Mouse (Mus musculus) stomach, embryonic 16.5 days (tissue): ENCODE data around the gene Tiparp. TPM values are rescaled to one million over a fixed set of nuclear protein-coding genes. Genes with fewer than 3 reads are reported as not detected.

Experiments
- ATAC-seq: fragments of 200-750 bp; cut with Nextera tagmentation; 2 replicates; pipeline ENCODE4 v1.8.0; 2017; ENCODE audit warnings: moderate number of reproducible peaks, moderate TSS enrichment; ENCODE audit not compliant: insufficient read depth, low FRiP score
- H3K27ac ChIP-seq: fragments of 300-500 bp; sonication (generic); 2 replicates; pipeline ENCODE4 v1.5.1; 2014; ENCODE audit warnings: low read length
- H3K27me3 ChIP-seq: fragments of 300-500 bp; sonication (generic); 2 replicates; pipeline ENCODE4 v1.6.1; 2014; ENCODE audit warnings: low read length, control low read depth, mixed read lengths; ENCODE audit not compliant: control insufficient read depth, insufficient read depth
- H3K36me3 ChIP-seq: fragments of 300-500 bp; sonication (generic); 2 replicates; pipeline ENCODE4 v1.6.1; 2014; ENCODE audit warnings: low read length; ENCODE audit not compliant: control insufficient read depth, insufficient read depth
- H3K4me1 ChIP-seq: fragments of 300-500 bp; sonication (generic); 2 replicates; pipeline ENCODE4 v1.6.1; 2014; ENCODE audit warnings: low read length, control low read depth, mixed read lengths; ENCODE audit not compliant: control insufficient read depth, insufficient read depth
- H3K4me2 ChIP-seq: fragments of 300-500 bp; sonication (generic); 2 replicates; pipeline ENCODE4 v1.6.1; 2014; ENCODE audit warnings: low read depth, low read length, mixed read lengths
- H3K4me3 ChIP-seq: fragments of 300-500 bp; sonication (generic); replicated peaks from 2 replicates; pipeline ENCODE4 v1.5.1; 2014; ENCODE audit warnings: mild to moderate bottlenecking, low read length
- H3K9ac ChIP-seq: fragments of 300-500 bp; sonication (generic); 2 replicates; pipeline ENCODE4 v1.6.1; 2014; ENCODE audit warnings: low read length
- H3K9me3 ChIP-seq: fragments of 300-500 bp; sonication (generic); replicated peaks from 2 replicates; pipeline ENCODE4 v1.6.1; 2016; ENCODE audit warnings: low read length, control low read depth; ENCODE audit not compliant: control insufficient read depth
- WGBS: fragments of 180-500 bp; shearing (Covaris S2); extraction: QIAGEN DNeasy Blood & Tissue Kit; methylation state at CpG from one replicate; pipeline ENCODE4 v1.1.7; 2014; 5-methylcytosine and 5-hydroxymethylcytosine counted together
- polyA plus RNA-seq: library from polyadenylated mRNA; unstranded; fragments of >200 nt; fragmentation: Nextera tagmentation; extraction: Ambion mirVana; gene quantifications from 2 replicates; pipeline ENCODE4 v1.2.1, GENCODE M21; 2015

The Tiparp gene
- polyA plus RNA-seq, 1 experiment from 2014 or later: 38.0 TPM

DNA sequence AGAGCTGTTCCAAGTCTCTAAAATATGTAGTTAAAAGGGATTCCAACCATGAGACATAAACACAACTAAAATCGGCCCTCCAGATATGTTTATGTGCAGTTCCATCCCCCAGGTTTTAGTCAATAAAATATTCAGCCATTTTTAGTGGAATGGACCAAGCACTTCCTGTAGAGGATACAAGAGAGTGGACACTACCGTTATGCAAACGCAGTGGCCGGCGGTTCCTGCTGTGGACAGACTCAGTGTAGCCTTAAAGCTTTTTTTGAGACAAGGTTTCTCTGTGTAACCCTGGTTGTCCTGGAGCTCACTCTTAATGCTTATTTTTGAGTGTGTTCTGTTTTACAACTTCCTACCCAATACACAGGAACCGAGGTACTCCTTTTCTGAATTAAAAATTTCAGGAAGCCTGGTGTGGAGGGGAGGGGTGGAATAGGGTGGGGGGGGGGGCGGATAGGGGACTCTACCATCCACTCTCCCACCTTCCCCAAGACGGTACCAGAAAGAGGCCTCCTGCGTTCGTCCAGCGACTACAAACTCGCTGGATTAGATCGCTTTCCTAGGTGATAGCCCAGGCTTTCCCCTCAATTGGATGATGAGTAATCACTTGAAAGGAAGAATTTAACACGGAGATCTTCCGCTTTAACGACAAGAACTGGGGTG is 57.7 kb downstream of the Tiparp start:
- ATAC-seq: no peak
- Histone ChIP-seq H3K4me1 (peaks cover 13% of the 10 kb centered on the region; the same call in 1 of the 2 replicates), H3K9me3 (no peaks in the 10 kb centered on the region), H3K4me2 (peak overlapping the region; percentile 60), H3K27me3 (no peaks in the 10 kb centered on the region), H3K4me3 (peak overlapping the region; percentile 39), H3K9ac (peak overlapping the region; percentile 67), H3K36me3 (no peaks in the 10 kb centered on the region), H3K27ac (peak overlapping the region; percentile 28; the same call in 1 of the 2 replicates)
- 32% methylated on average over 16 of the region's 16 CpGs for WGBS

- Histone ChIP-seq H3K9ac (peak overlapping the region; percentile 67), H3K9me3 (no peaks in the 10 kb centered on the region), H3K27me3 (no peaks in the 10 kb centered on the region), H3K4me2 (peak overlapping the region; percentile 60), H3K4me3 (peak overlapping the region; percentile 39), H3K36me3 (no peaks in the 10 kb centered on the region), H3K4me1 (peaks cover 13% of the 10 kb centered on the region; the same call in 1 of the 2 replicates), H3K27ac (peak overlapping the region; percentile 28; the same call in 1 of the 2 replicates)
- ATAC-seq: peak; percentile 66; the same call in 1 of the 2 replicates
- 6% methylated on average over 16 of the region's 16 CpGs for WGBS
These were observed 58.3 kb downstream of the Tiparp start for GRCm38 (mm10) chr3:65586483-65586905.

- Histone ChIP-seq H3K27ac (peak overlapping the region; percentile 28; the same call in 1 of the 2 replicates), H3K4me3 (peak overlapping the region; percentile 39; the same call in 1 of the 2 replicates), H3K27me3 (no peaks in the 10 kb centered on the region), H3K9me3 (no peaks in the 10 kb centered on the region), H3K4me1 (peaks cover 13% of the 10 kb centered on the region; the same call in 1 of the 2 replicates), H3K9ac (peak overlapping the region; percentile 67), H3K4me2 (peak overlapping the region; percentile 60), H3K36me3 (no peaks in the 10 kb centered on the region)
- ATAC-seq: no peak
- 87% methylated on average over 2 of the region's 2 CpGs for WGBS
These were observed 58.8 kb downstream of the Tiparp start for GRCm38 (mm10) chr3:65586966-65587365.

- Histone ChIP-seq H3K27me3 (no peaks in the 10 kb centered on the region), H3K4me3 (no peak overlapping the region), H3K36me3 (no peaks in the 10 kb centered on the region), H3K9ac (no peak overlapping the region), H3K4me1 (peaks cover 13% of the 10 kb centered on the region; the same call in 1 of the 2 replicates), H3K4me2 (no peak overlapping the region), H3K27ac (no peak overlapping the region), H3K9me3 (no peaks in the 10 kb centered on the region)
- 74% methylated on average over 3 of the region's 3 CpGs for WGBS
- ATAC-seq: no peak
These were observed 60.2 kb downstream of the Tiparp start for GRCm38 (mm10) chr3:65588424-65588823.

DNA sequence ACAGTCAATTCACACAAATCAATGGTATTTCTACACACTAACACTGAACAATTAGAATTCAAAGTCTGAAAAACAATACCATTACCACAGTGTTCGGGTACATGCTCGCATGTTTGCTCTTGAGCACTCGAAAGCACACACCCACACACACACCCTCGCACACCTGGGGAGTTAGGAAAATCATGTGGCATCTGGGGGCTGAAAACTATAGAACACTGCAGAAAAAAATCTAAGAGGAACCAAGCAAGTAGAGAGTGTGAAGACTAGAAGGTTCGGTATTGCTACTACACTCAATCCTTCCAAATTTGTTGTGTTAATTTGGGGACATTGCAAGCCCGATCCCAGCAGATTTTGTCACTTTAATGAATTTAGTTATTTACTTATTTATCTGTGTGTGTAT is 64.6 kb downstream of the Tiparp start:
- H3K4me3 ChIP-seq: no peak overlapping the region
- H3K4me2 ChIP-seq: no peak overlapping the region
- WGBS: 84% methylated on average over 6 of the region's 6 CpGs
- H3K9me3 ChIP-seq: no peaks in the 10 kb centered on the region
- H3K36me3 ChIP-seq: no peaks in the 10 kb centered on the region
- ATAC-seq: no peak
- H3K9ac ChIP-seq: no peak overlapping the region
- H3K27me3 ChIP-seq: no peaks in the 10 kb centered on the region
- H3K4me1 ChIP-seq: no peaks in the 10 kb centered on the region
- H3K27ac ChIP-seq: no peak overlapping the region

DNA sequence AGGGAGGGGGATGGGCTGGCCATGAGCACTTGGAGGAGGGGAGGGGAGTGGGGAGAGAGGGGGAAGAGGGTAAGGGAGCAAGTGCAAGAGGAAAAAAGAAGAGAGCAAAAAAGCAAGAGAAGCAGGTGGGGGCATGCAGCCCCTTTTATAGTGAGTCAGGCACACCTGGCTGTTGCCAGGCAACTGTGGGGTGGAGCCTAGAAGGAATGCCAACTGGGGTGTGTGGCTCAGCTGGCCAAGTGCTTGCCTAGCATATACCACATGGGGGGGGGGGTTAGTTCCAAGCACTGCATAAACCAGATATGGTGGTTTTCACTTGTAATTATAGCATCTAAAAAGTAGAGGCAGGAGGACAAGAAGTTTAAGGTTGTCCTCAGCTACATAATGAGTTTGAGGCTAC is 66.3 kb downstream of the Tiparp start:
- Histone ChIP-seq H3K27me3 (no peaks in the 10 kb centered on the region), H3K4me1 (no peaks in the 10 kb centered on the region; the same call in 1 of the 2 replicates), H3K36me3 (no peaks in the 10 kb centered on the region), H3K4me2 (no peak overlapping the region), H3K27ac (no peak overlapping the region), H3K9me3 (no peaks in the 10 kb centered on the region), H3K4me3 (no peak overlapping the region), H3K9ac (no peak overlapping the region)
- no peak for ATAC-seq

DNA sequence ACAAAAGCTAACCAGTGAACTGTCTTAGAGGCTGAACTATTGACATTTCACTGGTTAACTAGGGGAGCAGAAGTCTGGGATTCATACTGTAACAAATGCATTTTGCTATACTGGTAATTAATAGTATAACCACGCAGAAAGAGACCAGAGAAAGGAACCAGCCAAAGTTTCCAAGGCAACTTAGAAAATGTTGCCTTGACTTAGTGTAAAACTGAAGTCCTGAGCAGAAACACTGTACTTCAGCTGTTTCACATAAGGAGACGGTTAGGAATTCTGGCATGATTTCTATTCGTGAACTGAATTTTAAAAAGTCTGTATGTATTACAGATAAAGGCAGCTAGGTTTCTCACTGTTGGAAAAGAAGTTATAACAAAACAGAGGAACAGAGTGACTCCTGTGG is 67.0 kb downstream of the Tiparp start:
- no peaks in the 10 kb centered on the region; the same call in 1 of the 2 replicates for H3K4me1 ChIP-seq
- no peak overlapping the region for H3K4me3 ChIP-seq
- WGBS: 57% methylated on average over 3 of the region's 3 CpGs
- no peaks in the 10 kb centered on the region for H3K36me3 ChIP-seq
- H3K4me2 ChIP-seq: no peak overlapping the region
- H3K9ac ChIP-seq: no peak overlapping the region
- H3K27me3 ChIP-seq: no peaks in the 10 kb centered on the region
- no peak overlapping the region for H3K27ac ChIP-seq
- no peak for ATAC-seq
- H3K9me3 ChIP-seq: no peaks in the 10 kb centered on the region

DNA sequence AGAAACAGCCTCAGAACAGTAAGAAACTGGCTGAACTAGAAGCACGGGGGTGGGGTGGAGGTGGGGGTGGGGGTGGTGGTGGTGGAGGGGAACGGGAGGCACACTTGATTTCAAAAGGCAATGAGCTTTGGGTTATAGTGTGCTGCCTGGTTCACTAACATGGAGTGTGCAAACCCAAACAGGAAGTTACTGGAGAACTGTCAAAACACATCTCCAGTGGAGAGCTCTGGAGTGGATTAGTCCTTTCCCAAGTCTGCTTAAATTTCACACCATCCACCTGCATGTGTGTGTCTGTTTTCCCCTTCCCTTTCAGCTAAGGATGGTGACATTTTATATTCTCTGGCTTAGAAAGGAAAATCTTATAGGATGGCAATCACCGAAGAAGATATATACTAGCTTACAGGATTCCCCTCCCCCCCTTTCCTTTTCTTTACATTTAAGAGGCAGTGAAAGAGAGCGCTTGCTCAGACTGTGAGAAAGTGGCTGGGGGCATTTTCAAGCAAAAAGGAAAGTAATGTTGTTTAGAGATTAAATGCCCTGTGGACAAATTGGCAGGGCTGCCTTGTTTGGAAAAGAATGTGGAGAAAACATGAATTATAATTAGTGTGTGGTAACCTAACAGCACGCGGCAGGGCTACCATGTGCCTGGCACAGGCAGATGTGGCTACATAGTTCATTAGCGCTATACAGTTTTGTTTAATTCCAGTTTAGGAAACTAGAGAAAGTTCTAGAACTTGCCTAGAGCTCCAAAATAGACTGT is 70.0 kb downstream of the Tiparp start:
- Histone ChIP-seq H3K9ac (no peak overlapping the region), H3K27me3 (no peaks in the 10 kb centered on the region), H3K9me3 (no peaks in the 10 kb centered on the region), H3K36me3 (no peaks in the 10 kb centered on the region), H3K27ac (no peak overlapping the region), H3K4me1 (no peaks in the 10 kb centered on the region; the same call in 1 of the 2 replicates), H3K4me3 (no peak overlapping the region), H3K4me2 (no peak overlapping the region)
- ATAC-seq: no peak
- WGBS: 63% methylated on average over 7 of the region's 7 CpGs

GRCm38 (mm10) chr3:65599151-65599550 is 70.9 kb downstream of the Tiparp start:
- Histone ChIP-seq H3K4me1 (no peaks in the 10 kb centered on the region; the same call in 1 of the 2 replicates), H3K27me3 (no peaks in the 10 kb centered on the region), H3K4me2 (no peak overlapping the region), H3K36me3 (no peaks in the 10 kb centered on the region), H3K9ac (no peak overlapping the region), H3K4me3 (no peak overlapping the region), H3K9me3 (no peaks in the 10 kb centered on the region), H3K27ac (no peak overlapping the region)
- no peak for ATAC-seq
- WGBS: 84% methylated on average over 6 of the region's 6 CpGs
